Mouse (Mus musculus): ENCODE measurements around the gene Cdkl4. TPM values are rescaled to one million over a fixed set of nuclear protein-coding genes. Genes with fewer than 3 reads are reported as not detected.
"Not testable (repeated sequence)": the region's sequence is repeated elsewhere in the genome, so short reads cannot be mapped to it uniquely, and the experiment has no call there.

Cdkl4 gene
- total RNA-seq (2015; ENCODE audit: low replicate concordance) (not detected in 2 replicates), total RNA-seq (2017; ENCODE audit: low replicate concordance) (0.42 and 1.0 TPM in 2 replicates)

DNA sequence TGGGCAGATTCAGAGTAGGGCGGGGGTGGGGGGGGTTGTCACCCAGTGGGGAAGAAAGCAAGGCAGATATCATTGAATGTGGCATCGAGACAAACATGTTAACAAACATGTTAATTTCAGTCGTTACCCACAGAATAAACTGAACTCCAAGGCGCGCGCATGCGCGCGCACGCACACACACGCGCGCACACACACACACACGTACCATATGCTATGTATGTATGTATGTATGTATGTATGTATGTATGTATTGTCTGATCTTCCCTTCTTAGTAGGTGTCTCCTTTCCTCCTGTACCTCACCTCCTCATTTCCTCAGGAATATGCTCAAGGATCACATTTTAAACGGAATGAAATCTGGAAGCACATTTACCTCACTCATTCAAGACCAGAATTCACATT, at the start of gene Cdkl4:
Gene Cdkl4 (minus strand): TSS at position 175 of the 400 bp plus-strand sequence.
- ATAC-seq (replicated peaks; ENCODE audit: low FRiP score, poor library complexity, severe bottlenecking) = no peak

DNA sequence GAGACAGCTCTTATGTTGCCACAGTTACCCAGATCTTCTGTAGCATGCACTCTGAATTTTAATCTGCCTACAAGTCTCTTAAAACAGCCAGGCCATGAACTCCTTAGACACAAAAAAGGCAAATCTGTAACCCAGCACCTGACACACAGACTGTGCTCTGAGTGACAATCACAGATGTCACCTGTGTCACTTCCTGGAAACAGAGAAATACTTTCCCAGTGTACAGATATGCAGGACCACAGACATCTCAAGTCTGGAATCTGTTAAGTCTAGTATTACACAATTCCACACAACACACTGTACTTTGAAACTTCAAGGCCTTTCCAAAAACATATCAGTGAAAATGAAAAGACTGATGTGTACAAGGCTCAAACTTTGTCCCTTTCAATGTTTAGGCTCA, 47.4 kb upstream of the Cdkl4 start:
- ATAC-seq (replicated peaks; ENCODE audit: low FRiP score, poor library complexity, severe bottlenecking) = no peak

DNA sequence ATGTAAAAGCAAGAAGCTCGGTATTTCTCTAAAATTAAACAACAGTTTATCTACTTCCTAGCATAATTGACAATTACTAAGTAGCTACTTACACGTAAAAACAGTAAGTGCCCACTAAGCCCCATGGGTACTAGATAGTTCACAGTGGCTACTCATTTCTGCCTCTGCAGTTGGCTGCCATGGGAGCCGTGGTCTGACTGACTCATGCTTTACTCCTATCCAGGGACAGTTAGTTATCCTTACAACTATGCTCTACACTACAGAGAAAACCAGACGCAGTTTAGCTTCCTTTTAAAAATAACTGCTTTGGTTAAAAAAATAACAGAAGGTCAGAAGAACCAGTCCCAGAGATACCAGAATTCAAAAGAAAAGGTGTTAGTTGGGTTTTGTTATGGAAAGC, 44.1 kb upstream of the Cdkl4 start:
- ATAC-seq (replicated peaks; ENCODE audit: low FRiP score, poor library complexity, severe bottlenecking) = no peak

- ATAC-seq (replicated peaks; ENCODE audit: low FRiP score, poor library complexity, severe bottlenecking) = peak; percentile 77; the same call in 1 of the 2 replicates
Measured at GRCm38 (mm10) chr17:80620786-80621423, 43.3 kb upstream of the Cdkl4 start.

GRCm38 (mm10) chr17:80619556-80619955, 41.9 kb upstream of the Cdkl4 start:
- ATAC-seq (replicated peaks; ENCODE audit: low FRiP score, poor library complexity, severe bottlenecking) = no peak

- no peak for ATAC-seq (replicated peaks; ENCODE audit: low FRiP score, poor library complexity, severe bottlenecking)
Measured at GRCm38 (mm10) chr17:80618890-80619289, 41.3 kb upstream of the Cdkl4 start.

- ATAC-seq (replicated peaks; ENCODE audit: low FRiP score, poor library complexity, severe bottlenecking) = no peak
Measured at GRCm38 (mm10) chr17:80603806-80604205, 26.2 kb upstream of the Cdkl4 start.

DNA sequence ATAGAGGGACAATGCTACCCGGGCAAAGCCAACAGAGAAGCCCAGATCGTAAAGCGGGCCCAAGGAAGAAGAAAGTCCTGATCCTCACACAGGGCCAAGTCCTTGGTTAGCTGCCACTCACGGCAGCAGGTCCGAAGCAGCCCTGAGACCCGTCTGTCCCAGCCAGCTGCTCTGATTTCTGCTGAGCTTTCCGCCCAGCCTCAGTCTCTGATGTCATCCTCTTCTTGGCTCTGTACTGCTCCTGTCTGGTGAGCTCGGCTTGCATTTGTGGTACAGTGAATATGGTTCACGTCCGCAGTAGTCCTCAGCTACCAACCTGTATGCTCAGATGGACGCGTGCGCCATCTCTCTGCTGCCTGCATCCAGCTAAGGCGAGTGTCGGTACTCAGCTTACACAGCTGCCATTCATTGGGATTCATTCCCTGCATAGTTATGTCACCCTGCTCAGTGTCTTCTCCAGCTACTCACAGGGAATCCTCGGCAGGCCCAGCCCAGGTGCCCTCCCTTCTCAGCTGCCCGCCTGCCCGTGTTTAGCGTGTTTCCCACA, 25.5 kb upstream of the Cdkl4 start:
- ATAC-seq (replicated peaks; ENCODE audit: low FRiP score, poor library complexity, severe bottlenecking) = no peak

- no peak for ATAC-seq (replicated peaks; ENCODE audit: low FRiP score, poor library complexity, severe bottlenecking)
Measured at GRCm38 (mm10) chr17:80601371-80601770, 23.8 kb upstream of the Cdkl4 start.

DNA sequence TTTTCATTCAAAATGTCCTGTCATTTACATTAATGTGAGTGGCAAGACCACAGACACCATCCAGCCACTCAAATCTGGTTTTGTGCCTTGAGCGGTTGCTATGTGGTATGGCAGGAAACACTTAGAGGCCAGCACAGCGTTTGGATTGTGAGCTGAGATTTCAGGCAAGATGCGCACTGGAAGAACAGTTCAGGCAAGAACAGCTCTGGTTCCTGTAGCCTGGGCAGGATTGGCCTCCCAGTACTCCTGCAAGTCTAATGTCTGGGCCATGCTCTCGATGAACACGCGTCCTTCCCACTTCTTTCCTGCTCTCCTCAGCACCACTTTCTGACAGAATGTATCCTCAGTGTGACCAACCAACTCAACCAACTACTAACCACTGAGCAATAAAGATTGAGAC, 5.4 kb upstream of the Cdkl4 start:
- ATAC-seq (replicated peaks; ENCODE audit: low FRiP score, poor library complexity, severe bottlenecking) = no peak

DNA sequence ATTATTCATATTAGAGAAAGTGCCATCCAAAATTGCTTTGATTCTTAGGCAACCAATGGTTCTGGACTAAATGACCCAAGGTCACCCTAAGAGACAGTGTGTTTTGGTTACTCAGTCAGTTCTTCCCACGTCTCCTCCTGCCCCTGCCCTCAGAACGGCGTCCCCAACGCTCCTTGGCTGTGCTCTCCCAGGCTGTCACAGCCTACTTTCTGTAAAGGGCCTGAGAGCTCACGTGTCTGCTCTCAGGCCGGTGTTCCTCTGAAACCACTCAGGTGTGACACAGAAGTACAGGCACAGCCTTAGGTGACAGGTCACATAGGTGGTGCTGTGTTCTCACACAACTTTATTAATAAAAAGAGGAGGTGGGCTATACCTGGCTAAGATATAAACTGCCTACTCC, 2.3 kb upstream of the Cdkl4 start:
- ATAC-seq (replicated peaks; ENCODE audit: low FRiP score, poor library complexity, severe bottlenecking) = no peak

GRCm38 (mm10) chr17:80579089-80579488, 1.5 kb upstream of the Cdkl4 start:
- no peak for ATAC-seq (replicated peaks; ENCODE audit: low FRiP score, poor library complexity, severe bottlenecking)

- no peak for ATAC-seq (replicated peaks; ENCODE audit: low FRiP score, poor library complexity, severe bottlenecking)
Measured at GRCm38 (mm10) chr17:80578041-80578440, 428 bp upstream of the Cdkl4 start.

DNA sequence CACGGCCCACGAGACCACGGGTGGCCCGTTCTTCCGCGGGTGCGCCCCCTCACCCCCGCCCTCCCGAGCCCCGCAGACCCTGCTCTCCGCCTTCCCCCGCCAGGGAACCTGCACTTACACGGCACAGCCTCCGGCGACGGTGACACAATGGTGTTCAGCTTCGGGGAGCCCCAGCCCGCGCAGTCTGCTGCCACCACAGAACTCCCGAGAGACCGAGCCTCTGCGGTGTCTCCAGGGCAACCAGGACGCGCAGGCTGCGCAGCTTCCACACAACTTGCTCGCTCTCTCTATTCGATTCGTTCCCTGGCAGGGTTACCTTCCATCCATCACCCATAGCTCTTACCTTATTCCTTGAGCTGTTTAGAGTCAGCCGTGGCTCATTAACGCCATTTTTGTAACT, 399 bp downstream of the Cdkl4 start:
- ATAC-seq (replicated peaks; ENCODE audit: low FRiP score, poor library complexity, severe bottlenecking) = no peak

- ATAC-seq (replicated peaks; ENCODE audit: low FRiP score, poor library complexity, severe bottlenecking) = no peak
Measured at GRCm38 (mm10) chr17:80575008-80575407, 2.6 kb downstream of the Cdkl4 start.

DNA sequence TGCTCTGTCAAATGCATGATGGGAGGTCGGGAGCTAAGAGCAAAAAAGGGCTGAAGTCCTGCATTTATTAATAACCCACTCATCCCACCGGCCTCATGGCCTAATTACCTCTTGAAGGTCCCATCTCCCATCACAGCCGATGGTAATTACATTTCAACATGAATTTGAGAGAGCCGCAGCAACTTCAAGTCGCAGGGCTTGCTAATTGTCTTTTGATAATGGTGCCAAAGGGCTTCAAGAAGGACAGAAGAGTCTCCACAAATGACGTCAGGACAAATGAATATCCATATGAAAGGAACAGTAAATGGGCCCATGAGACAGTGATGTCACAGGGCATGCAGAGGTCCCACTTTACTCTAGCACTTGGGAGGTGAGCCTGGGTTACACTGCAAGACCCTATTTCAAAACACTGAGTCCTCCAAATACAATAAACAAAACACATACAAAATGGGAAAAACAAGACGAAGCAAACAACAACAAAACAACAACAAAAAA, 3.1 kb downstream of the Cdkl4 start:
- ATAC-seq (replicated peaks; ENCODE audit: low FRiP score, poor library complexity, severe bottlenecking) = no peak

GRCm38 (mm10) chr17:80572187-80572935, 5.3 kb downstream of the Cdkl4 start:
- ATAC-seq (replicated peaks; ENCODE audit: low FRiP score, poor library complexity, severe bottlenecking) = no peak

DNA sequence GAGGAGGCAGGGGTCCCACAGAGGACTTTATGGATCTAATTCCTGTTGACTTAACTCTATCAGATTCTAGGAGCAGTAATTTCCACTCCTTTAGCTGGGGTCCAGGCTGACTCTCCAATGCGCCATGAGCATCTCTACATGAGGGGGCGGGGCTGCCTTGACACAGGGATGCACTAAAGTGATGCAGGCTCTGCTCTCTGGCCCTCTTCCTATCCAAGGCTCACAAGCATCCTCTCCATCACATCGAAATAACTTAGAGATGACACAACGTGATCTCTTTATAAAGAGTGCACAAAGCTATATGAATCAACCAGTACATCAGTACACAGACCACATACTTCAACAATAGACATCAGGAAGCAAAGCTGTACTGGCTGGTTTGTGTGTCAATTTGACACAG, 6.2 kb downstream of the Cdkl4 start:
- ATAC-seq (replicated peaks; ENCODE audit: low FRiP score, poor library complexity, severe bottlenecking) = no peak

DNA sequence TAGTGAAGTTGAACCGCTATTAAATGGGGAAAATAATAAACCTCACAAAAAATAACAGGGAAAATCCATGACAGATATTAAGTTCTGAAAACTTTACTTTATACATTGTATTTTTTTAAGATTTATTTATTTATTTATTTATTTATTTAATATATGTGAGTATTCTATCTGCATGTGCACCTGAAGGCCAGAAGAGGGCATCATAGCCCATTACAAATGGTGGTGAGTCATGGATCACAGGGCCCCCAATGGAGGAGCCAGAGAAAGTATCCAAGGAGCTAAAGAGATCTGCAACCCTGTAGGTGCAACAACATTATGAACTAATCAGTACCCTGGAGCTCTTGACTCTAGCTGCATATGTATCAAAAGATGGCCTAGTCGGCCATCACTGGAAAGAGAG, 7.9 kb downstream of the Cdkl4 start:
- not testable (repeated sequence) for ATAC-seq (replicated peaks; ENCODE audit: low FRiP score, poor library complexity, severe bottlenecking)

DNA sequence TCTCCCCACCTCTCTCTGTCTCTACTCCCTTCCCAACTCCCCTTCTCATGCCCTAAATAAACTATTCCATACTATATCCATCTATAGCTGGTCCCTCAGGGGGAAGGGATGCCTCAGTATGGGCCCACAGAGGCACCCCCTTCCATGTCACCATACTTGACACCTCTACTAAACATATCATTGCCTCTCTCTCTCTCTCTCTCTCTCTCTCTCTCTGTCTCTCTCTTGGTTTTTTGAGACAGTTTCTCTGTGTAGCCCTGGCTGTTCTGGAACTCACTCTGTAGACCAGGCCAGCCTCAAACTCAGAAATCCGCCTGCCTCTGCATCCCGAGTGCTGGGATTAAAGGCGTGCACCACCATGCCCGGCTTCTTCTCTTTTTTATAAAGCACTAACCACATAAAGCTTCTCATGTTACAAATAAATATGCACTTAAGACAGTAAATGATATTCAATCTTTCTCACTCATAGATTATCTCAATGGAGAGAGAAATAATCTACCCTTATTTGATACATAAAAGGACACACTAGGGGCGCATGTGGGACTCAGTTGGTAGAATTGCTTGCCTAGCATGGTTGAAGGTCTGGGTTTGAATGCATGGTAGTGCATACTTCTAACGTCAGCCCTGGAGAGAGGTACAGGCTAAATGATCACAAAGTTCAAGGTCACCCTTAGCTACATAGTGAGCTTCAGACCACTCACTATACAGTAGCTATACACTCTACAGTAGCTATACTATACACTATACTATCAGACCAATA, 8.6 kb downstream of the Cdkl4 start:
- ATAC-seq (replicated peaks; ENCODE audit: low FRiP score, poor library complexity, severe bottlenecking) = no peak
